Mouse (Mus musculus) cerebellum, adult 9-10 months (tissue): ENCODE measurements around the gene Il18bp.
"Not testable (repeated sequence)": the region's sequence is repeated elsewhere in the genome, so short reads cannot be mapped to it uniquely, and the experiment has no call there.

Source experiments
- DNase-seq: peaks from one replicate; pipeline ENCODE4 v3.0.0; 2022

Gene Il18bp

DNA sequence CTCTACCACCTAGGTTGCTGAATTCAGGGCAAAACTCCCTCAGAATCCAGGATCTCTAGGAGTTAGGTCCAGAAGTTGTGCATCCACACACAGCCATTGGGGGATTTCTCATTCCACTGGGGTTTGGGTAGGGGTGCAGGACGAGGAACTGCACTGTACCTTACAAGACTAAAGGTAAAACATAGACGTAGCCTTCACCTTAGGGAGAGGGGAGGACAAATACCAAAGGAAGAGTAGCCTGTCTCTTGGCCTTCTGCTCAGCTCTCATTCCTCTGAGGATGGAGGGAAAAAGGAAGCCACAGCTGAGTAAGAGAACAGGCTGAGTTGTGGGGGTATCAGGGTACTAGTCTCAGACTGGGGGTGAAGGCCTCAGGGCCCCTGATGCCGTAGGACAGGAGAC lies at the start of gene Il18bp:
TSS of gene Il18bp (minus strand) at position 101 of the 400 bp plus-strand sequence.
- DNase-seq: no peak

DNA sequence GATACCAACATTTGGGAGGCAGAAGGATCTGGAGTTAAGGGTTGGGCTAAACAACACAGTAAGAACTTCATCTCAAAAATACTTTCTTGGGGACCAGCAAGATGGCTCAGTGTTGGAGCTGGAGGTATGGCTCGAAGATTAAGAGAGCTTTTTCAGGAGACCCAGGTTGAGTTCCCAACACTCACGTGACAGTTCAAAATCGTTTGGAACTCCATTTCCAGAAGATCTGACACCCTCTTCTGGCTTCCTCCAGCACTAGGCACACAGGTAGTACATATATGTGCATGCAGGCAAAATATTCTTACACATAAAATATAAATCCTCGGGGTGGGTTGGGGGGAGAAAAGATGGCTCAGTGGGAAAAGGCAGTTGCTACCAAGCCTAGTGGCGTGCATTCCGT lies 47.9 kb upstream of the Il18bp start:
- DNase-seq: no peak

DNA sequence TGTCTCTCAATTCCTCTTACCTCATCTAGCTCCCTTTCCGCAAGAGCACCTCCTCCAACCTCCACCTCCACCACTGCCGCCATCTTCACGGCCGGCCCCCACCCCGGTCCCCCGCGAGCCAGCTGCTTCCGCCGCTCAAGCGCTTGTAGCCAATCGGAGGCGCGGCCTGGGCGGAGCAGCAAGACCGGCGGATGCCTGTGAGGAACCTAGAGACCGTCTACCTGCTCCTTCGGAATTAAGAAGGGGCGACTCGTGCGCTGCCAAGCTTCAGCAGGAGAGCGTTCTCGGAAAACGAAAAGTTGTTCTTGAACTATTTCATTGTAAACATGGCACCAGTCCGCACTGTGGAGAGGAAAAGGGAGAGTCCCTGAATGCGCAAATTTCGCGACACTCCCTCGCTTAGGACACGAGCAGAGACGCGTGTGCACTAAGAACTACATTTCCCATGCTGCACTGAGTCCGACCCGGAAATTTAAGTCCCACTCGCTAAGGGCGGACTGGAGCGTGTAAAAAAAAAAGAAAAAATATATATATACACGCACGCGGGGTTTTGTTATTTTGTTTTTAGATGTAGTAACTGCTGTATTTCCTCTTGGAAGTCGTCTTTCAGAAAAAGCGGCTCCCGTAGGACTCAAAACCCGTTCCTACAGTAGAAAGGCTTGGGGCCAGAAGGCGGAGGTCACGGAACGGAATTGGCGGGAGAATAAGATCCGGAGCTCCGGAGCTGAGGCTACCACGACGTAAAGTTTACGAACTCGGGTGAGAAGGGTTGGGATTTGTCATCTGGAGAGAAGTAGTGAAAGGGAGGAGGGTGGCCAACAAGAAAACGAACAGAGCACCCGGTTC lies 46.8 kb upstream of the Il18bp start, which contains the start of the genes Rnf121, Xndc1 and Xntrpc:
TSS of gene Rnf121 (minus strand) at position 424 of the 846 bp plus-strand sequence.
TSS of gene Xndc1 (plus strand) at position 466 of the 846 bp plus-strand sequence.
TSS of gene Xntrpc (plus strand) at position 668 of the 846 bp plus-strand sequence.
- DNase-seq: peak; percentile 91

DNA sequence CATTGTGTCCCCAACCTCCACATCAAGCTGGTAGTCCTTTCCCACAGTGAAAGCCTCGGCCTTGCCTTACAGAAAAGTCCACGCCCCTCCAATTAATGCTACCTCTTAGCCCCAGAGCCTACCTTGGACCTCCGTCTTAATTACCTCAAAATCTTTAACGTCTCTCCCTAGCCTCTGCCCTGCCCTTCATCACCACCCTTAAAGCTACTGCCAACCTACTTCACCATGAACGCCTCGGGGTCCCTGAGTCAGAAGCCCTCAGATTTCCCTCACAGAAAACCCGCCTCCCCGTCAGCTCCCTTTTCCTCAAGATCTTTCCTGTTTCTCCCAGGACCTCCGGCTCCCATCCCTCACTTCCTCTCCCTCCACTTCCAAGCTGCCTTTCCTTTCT lies 46.2 kb upstream of the Il18bp start:
- DNase-seq: no peak

DNA sequence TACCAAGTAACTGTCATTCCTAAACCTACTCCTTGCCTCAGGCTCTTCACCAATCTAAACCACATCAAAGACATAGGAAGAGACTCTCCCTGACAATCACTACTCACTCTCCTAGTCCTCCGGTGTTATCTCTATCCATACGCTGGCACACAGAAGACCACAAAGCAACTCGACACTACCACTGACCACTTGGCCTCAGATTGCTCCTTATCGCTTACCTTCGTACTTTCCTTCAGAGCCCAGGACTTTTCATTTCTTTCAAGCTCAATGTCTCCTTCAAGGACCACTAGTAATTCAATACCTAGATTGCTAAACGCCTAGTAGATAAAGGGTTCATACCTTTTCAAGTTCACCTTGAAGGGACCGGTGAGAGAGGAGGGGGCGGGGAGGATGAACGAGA lies 45.4 kb upstream of the Il18bp start:
- DNase-seq: no peak

DNA sequence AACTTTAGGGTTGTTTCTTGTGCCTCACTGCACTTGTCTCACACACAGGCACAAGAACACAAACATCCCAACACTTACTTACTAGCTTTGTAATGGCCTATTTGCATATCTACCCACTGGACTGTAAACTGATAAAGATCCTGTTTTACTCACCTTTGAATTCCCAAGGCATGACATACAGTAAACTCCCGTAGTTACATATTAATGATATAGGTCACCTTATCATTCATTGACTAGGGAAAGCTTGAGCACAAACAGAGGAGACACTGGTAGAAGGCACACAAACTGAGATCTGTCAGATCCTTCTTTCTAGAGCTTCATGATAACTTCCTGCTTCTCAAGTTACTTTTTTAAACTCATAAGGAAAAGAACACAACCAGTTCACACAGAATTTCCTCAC lies 43.7 kb upstream of the Il18bp start:
- DNase-seq: no peak

DNA sequence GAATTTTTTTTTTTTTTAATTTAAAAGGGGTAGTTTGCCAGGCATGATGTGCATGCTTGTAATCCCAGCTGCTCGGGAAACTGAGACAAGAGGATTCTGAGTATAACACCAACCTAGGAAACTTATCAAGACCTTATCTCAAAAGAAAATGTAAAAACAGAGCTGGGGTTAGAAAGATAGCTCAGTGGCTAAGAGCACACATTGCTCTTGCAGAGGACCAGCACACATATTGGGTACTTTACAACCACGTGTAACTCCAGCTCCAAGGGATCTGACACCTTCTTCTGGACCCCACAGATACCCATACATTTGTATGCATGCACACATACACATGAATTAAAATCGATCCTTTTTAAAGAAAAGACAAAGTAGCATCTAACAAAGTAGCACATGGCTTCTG lies 42.9 kb upstream of the Il18bp start:
- DNase-seq: no peak

DNA sequence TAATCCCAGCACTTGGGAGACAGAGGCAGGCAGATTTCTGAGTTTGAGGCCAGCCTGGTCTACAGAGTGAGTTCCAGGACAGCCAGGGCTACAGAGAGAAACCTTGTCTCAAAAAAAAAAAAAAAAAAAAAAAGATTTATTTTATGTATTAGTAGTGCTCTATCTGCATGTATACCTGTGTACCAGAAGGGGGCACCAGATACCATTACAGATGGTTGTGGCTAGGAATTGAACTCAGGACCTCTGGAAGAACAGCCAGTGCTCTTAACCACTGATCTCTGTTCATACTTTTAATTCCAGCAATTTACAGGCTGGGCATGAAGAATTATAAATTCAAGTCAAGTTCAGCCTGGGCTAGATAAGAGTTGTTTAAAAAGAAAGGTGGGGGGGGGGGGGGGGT lies 30.0 kb upstream of the Il18bp start:
- not testable (repeated sequence) for DNase-seq

DNA sequence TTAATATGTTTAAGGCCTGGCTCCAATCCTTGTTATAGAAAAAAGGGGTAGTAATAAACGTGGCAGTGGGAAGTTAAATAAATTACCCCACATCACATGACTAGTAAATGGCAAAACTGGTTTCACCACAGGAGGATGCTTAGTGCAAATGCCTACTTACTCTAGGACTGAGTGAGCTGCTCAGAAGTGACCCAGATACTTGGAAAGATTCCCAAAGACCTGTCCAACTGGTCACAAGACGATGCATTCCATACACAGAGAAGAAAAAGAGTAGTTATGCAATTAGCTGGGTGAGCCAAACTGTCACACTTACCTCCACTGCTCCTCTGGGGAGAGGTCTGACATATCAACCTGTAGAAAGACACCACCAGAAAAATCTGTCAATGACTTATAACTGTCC lies 23.8 kb upstream of the Il18bp start:
- no peak for DNase-seq

DNA sequence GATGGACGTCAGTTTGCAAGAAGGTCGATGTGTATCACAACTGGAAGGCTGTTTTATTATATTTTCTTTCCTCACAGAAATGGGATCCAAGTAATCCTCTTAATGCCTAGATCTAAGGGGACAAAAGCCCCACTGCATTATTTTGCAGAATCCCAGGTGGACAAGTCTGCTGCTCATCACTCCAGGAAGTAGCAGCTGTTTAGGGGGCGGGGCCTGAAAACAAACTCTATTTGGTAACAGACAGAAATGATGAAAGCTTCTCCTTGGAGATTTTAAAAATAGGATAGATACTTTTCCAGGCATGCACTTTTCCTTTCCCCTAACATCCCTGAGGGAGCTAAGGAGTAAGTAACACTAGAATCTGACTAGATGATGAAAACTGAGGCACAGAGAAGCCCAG lies 18.8 kb upstream of the Il18bp start:
- DNase-seq: no peak

DNA sequence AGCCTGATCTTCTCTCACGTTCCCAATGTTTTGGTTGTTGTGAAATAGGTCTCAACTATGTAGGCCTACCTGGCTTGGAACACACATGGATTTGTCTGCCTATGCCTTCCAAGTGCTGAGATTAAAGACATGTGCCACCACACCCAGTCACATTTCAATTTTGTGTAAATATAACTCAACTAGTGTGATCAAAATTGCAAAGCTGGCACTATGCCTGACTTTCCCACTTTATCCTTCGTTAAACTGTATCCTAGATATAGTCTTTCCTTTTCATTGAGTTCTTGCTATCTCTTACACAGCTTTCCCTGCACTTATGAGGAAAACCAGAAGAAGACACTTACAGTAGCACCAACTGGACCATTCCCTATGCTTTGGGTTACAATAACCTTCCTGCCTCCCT lies 17.0 kb upstream of the Il18bp start:
- no peak for DNase-seq

DNA sequence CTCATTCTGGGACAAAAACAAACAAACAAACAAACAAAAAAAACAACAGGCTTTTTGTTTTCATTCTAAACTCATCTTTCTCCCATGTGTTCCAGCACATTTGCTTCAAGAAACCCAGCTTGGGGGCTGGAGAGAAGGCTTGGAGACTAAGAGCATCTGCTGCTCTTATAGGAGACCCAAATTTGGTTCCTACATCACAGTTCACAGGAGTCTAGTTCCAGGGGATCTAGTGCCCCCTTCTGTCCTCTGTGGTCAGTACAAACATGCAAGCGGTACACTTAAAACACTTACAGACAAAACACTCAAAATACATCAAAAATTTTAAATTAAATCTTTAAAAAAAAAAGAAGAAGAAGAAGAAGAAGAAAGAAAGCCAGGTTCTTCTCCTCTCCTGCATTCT lies 16.4 kb upstream of the Il18bp start:
- DNase-seq: peak; percentile 46

DNA sequence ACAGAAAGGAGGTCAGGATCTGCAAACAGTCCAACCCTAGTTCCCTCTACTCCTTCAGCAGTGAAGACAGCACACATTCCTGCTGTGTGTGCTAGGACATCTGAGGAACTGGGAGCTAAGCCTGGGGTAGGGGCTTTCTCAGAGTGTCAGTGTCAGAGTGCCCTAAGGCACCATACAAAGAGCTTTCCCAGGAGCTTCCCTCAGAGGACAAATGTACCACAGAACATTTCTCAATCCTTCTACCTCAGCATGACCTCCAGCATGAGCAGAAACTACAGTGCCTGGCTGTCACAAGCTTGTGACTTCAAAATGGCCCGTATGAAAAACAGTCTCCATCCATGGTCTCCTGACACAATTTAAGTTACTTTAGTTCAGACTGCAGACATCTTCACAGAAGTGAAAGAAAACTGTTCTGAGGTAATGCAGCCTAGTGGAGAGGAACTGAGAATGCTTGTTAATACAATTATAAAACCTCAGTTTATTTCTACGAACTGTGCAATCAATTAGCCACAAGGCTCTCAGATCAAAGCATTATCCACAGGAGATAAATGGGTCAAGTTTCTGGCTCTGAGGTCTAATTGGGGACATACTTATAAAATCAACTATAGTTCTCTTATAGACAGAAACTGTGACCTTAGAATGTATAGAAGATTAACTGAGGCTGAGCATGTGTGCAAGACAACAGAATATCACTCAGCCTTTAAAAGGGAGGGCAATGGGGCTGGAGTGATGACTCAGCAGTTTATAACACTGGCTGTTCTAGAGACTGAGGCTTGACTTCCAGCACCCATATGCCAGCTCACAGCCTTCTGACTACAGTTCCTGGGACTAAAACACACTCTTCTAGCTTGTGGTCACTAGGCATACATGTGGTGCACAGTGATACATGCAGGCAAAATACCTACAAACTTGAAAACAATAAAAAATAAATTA lies 7.0 kb upstream of the Il18bp start:
- DNase-seq: no peak

DNA sequence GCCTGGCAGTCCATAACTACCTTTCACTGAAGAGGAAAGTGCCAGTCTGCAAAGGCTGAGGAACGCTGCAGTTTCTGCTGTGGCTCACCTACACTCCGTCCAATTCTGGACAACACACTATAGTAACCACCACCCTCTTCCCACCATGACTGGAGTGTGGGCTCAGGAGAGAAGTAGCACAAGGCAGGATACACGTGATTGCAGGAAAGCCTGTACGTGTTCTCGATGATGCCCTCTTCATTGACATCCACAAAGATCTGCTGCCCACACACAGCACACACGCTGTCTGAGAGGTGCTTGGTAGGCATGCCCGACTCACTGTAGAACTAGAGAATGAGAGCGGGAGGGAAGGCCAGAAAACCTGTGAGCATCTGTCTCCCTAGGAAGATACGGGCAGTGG lies 5.3 kb upstream of the Il18bp start:
- DNase-seq: no peak

DNA sequence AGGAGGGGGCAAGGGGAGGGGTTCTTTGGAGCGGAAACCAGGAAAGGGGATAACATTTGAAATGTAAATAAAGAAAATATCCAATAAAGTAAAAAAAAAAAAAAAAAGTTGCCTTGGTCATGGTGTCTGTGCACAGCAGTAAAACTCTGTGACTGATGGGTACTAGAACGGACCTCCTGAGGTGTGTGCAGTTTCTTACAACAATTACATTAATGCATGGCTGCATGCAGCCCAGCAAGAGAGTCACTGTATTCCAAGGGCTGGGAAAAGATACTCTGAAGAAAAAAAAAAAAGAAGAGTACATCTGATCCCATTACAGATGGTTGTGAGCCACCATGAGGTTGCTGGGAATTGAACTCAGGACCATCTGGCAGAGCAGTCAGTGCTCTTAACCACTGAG lies 2.4 kb upstream of the Il18bp start:
- DNase-seq: not testable (repeated sequence)

DNA sequence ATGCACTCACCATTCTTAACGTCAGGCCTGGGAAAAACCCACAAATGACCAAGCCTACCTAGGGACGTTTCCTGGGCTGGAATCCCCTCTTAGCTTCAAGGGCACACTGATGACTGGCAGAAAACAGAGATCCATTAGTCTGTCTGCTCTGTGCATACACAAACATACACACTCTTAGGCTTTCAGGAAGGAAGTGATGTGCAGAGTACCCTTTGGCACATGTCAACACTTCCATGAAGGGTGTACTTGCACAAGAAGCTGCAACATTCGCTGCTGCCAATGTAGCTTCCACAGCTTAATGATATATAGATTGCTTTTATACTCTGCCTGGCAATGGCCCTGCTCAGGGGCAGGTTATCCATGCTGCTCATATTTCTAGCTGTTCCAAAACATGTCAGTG lies 872 bp upstream of the Il18bp start:
- DNase-seq: no peak

DNA sequence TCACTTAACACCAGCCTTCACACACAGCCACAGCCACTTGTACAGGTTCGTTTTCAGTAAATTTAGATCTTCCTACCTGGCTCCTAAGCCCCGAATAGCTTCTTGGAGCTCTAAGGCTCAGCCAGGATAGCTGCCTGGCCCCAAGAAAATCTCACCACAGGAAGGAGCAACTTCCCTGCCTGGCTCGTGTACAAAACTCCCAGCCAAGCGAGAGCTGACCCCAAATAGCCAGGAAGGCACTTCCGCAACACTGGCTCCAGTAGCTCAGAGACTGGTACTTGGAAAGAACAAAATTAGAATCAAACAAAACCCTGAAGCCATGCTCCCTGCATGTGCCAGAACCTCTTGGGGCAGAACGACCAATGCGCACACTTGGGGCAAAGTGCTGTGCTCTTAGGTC lies 456 bp downstream of the Il18bp start:
- DNase-seq: no peak

DNA sequence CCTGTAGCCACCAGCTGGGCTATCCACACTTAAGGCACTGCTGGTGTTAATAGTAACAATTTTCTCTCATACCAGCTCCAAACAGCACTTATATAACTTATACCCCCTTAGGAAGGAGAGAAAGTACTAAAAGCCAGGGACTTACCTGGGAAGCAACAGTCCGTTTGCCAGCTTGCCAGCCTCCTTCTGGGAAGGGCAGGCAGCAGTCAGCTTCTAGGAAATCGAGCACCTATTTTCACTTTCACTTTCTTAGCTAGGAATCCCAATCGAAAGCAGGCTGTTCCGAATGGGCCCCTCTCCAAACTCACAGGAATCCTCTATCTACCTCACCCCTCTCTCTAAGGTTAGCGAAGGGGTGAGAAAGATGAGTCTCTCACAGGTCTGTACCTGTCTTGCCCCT lies 1.0 kb downstream of the Il18bp start:
- no peak for DNase-seq

DNA sequence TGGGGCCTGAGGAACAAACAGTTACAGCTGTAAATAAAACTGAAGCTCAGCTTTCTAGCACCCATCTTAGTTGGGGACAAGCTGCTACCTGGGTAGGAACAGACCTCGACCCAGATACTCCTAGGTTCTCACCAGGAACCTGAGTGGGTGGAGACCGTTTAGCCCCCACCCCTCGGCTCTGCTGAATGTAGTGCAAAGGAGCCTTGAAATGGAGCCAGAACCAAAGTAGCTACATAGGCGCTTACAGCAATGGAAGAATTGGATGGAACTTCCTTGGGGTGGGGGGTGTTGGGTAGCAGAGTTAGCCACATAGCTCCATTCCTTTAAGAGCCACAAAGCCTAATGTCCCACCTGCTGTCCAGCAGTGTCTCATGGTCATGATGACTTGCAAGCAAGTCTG lies 1.6 kb downstream of the Il18bp start:
- no peak for DNase-seq

DNA sequence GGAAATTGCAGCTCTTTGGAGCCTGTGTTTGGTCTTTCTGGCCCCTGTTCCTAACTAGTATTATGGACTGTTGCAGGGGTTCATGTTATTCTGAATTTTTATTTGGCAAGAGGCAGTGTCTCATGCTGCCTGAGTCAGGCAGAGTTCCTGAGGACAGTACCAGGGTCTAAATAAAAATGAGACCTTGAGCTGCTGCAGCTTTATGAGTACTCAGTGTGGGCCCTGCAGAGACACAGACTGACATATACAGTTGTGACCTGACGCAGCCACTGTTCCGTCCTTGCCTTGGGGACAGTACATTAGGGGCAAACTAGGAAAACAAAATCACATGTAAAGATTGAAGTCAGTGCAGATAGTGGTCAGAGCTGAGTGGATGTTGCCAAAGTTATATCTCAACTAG lies 3.5 kb downstream of the Il18bp start:
- DNase-seq: no peak

DNA sequence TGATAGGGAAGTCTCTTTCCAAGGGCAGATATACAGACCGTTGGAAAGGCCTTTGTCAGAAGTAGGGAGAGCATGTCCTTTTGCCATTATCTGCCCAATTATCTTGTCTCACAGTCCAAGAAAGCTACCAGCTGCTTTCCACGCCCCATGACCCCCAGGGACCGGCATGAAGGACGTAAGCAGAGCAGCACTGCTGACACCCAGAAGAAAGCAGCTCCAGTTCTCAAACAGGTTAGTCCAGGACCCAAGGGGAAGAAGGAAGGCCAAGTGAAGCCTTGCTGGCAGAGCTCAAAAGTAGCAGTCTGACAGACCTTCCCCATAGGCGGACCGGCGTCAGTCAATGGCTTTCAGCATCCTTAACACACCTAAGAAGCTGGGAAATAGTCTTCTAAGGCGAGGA lies 5.1 kb downstream of the Il18bp start:
- no peak for DNase-seq

DNA sequence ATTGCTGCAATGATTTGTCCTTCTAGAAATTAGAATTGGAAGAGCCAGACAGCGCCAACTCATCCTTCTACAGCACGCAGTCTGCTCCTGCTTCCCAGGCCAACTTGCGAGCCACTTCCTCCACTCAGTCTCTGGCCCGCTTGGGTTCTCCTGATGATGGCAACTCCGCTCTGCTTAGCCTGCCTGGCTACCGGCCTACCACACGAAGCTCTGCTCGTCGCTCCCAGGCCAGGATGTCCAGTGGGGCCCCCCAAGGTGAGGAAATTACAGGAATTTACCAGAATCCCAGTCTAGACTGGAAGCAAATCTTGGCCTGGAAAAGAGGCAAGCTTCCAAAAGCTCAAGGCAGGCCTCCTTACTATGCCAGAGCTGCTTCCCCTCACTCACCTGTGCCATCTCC lies 6.6 kb downstream of the Il18bp start:
- DNase-seq: peak; percentile 56

DNA sequence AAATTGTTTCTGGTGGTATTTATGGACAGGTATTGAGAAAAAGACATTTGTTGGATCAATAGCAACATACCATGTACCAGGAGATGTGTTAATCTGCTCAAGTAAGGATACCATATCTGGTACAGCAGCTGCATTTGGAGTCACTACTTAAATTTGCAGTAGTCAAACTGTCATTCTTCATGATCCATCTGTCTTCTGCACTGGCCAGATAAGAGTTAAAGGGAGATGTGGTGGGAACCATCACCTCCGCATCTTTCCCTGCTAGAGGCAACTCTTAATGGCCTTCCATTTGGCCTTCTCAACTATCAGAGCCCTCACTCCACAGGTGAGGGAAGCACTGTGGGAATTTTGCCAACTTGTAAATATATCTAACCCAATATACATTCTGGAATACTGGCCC lies 12.0 kb downstream of the Il18bp start:
- no peak for DNase-seq
